Mouse (Mus musculus) adrenal gland, adult 2 months (tissue): ENCODE measurements around the gene Nt5c3b. TPM values are rescaled to one million over a fixed set of nuclear protein-coding genes. Genes with fewer than 3 reads are reported as not detected.

Experiments used
- DNase-seq: peaks from one replicate; pipeline ENCODE4 v3.0.0; 2021
- microRNA-seq, 2 experiments: library from miRNA; unstranded; fragments of <30 nt; microRNA quantifications; one replicate each; pipeline ENCODE4 v1.2.0; 2021
- polyA plus RNA-seq: library from polyadenylated mRNA; depleted of rRNA; stranded (reverse); fragments of >200 nt; gene quantifications from 2 replicates; pipeline ENCODE4 v1.2.3, GENCODE M21; 2012; rRNA removed
- total RNA-seq, 2 experiments: library from RNA; stranded (reverse); gene quantifications; 2 replicates each; pipeline ENCODE4 v1.2.3; 2021

The Nt5c3b gene
- total and polyA plus RNA-seq, 3 experiments, result 46.0 to 58.7 (median 54.3) TPM

GRCm38 (mm10) chr11:100379311-100379710, 62.3 kb downstream of the Nt5c3b start:
- no peak for DNase-seq

- DNase-seq, result no peak
These were observed 63.2 kb downstream of the Nt5c3b start for GRCm38 (mm10) chr11:100378446-100378845.

- no peak for DNase-seq
These were observed 63.6 kb downstream of the Nt5c3b start for GRCm38 (mm10) chr11:100377989-100378388.

GRCm38 (mm10) chr11:100376746-100377389, 64.7 kb downstream of the Nt5c3b start:
- no peak for DNase-seq

GRCm38 (mm10) chr11:100376005-100376404, 65.6 kb downstream of the Nt5c3b start:
- DNase-seq, result no peak

GRCm38 (mm10) chr11:100375127-100375526, 66.5 kb downstream of the Nt5c3b start:
- no peak for DNase-seq

Small RNA genes lying within 50 kb of the gene (microRNA-seq; reads per million reads assigned to microRNA genes)
- gene Gm27374, result 0 reads per million in 2 experiments
- 0 reads per million in 2 experiments for gene Mir7116

Other genes starting within 250 kb of the Nt5c3b start
- gene Krt9, start 248.6 kb downstream of the Nt5c3b start, total RNA-seq, result not detected
- gene Krt9, start 248.6 kb downstream of the Nt5c3b start, polyA plus RNA-seq, result not detected in 2 replicates
- gene Krt14, start 234.3 kb downstream of the Nt5c3b start, total RNA-seq, result under 1 TPM in 1 of 2 experiments, not detected in 1; 0.52 TPM
- 0.12 and 0.13 TPM in 2 replicates for gene Krt14, start 234.3 kb downstream of the Nt5c3b start, polyA plus RNA-seq
- not detected for gene Krt16, start 192.9 kb downstream of the Nt5c3b start, total RNA-seq
- gene Krt16, start 192.9 kb downstream of the Nt5c3b start, polyA plus RNA-seq, result not detected in 2 replicates
- gene Krt17, start 180.8 kb downstream of the Nt5c3b start, total RNA-seq, result not detected
- not detected in 2 replicates for gene Krt17, start 180.8 kb downstream of the Nt5c3b start, polyA plus RNA-seq
- gene Krt42, start 171.9 kb downstream of the Nt5c3b start, total RNA-seq, result not detected
- gene Krt42, start 171.9 kb downstream of the Nt5c3b start, polyA plus RNA-seq, result 0.12 TPM in 1 of 2 replicates, not detected in the other
- gene Eif1, start 121.9 kb downstream of the Nt5c3b start, total RNA-seq, result 1,000 to 10,000 TPM; 1,002 to 1,252 TPM
- 121 and 147 TPM in 2 replicates for gene Eif1, start 121.9 kb downstream of the Nt5c3b start, polyA plus RNA-seq
- gene Gast, start 107.4 kb downstream of the Nt5c3b start, total RNA-seq, result not detected
- gene Gast, start 107.4 kb downstream of the Nt5c3b start, polyA plus RNA-seq, result not detected in 2 replicates
- gene Hap1, start 85.7 kb downstream of the Nt5c3b start, total RNA-seq, result 10 to 100 TPM; 34.6 to 62.1 TPM
- gene Hap1, start 85.7 kb downstream of the Nt5c3b start, polyA plus RNA-seq, result 28.5 and 32.8 TPM in 2 replicates
- gene Jup, start 44.0 kb downstream of the Nt5c3b start, total RNA-seq, result 10 to 100 TPM; 67.0 to 94.3 TPM
- gene Jup, start 44.0 kb downstream of the Nt5c3b start, polyA plus RNA-seq, result 275 and 284 TPM in 2 replicates
- gene P3h4, start 27.0 kb downstream of the Nt5c3b start, total RNA-seq, result 10 to 100 TPM; 20.3 to 40.8 TPM
- 76.3 and 107 TPM in 2 replicates for gene P3h4, start 27.0 kb downstream of the Nt5c3b start, polyA plus RNA-seq
- gene Fkbp10, start 26.1 kb downstream of the Nt5c3b start, total RNA-seq, result 10 to 100 TPM; 12.5 to 25.8 TPM
- gene Fkbp10, start 26.1 kb downstream of the Nt5c3b start, polyA plus RNA-seq, result 42.1 and 57.5 TPM in 2 replicates
- under 1 TPM; 0.69 to 0.84 TPM for gene Klhl10, start 109 bp upstream of the Nt5c3b start, total RNA-seq
- gene Klhl10, start 109 bp upstream of the Nt5c3b start, polyA plus RNA-seq, result 0.17 and 0.38 TPM in 2 replicates
- gene Klhl11, start 30.9 kb upstream of the Nt5c3b start, total RNA-seq, result 10 to 100 TPM; 47.4 to 47.5 TPM
- 14.2 and 16.8 TPM in 2 replicates for gene Klhl11, start 30.9 kb upstream of the Nt5c3b start, polyA plus RNA-seq
- gene Acly, start 86.2 kb upstream of the Nt5c3b start, total RNA-seq, result 1,000 to 10,000 TPM; 1,249 to 2,157 TPM
- gene Acly, start 86.2 kb upstream of the Nt5c3b start, polyA plus RNA-seq, result 567 and 624 TPM in 2 replicates
- gene Ttc25, start 103.8 kb upstream of the Nt5c3b start, total RNA-seq, result 10 to 100 TPM in 1 of 2 experiments, 1 to 10 TPM in 1; 3.5 to 11.4 TPM
- 1.3 and 1.6 TPM in 2 replicates for gene Ttc25, start 103.8 kb upstream of the Nt5c3b start, polyA plus RNA-seq
- gene Cnp, start 133.1 kb upstream of the Nt5c3b start, total RNA-seq, result 10 to 100 TPM; 38.3 to 55.4 TPM
- gene Cnp, start 133.1 kb upstream of the Nt5c3b start, polyA plus RNA-seq, result 29.4 and 36.5 TPM in 2 replicates
- gene Nkiras2, start 177.4 kb upstream of the Nt5c3b start, total RNA-seq, result 10 to 100 TPM; 32.5 to 36.0 TPM
- gene Nkiras2, start 177.4 kb upstream of the Nt5c3b start, polyA plus RNA-seq, result 50.9 and 59.4 TPM in 2 replicates
- 100 to 1,000 TPM; 174 to 177 TPM for gene Dnajc7, start 178.4 kb upstream of the Nt5c3b start, total RNA-seq
- 9.3 and 11.7 TPM in 2 replicates for gene Dnajc7, start 178.4 kb upstream of the Nt5c3b start, polyA plus RNA-seq